Mouse (Mus musculus): ENCODE measurements around the gene Gss. TPM values are rescaled to one million over a fixed set of nuclear protein-coding genes. Genes with fewer than 3 reads are reported as not detected.
"Not testable (repeated sequence)": the region's sequence is repeated elsewhere in the genome, so short reads cannot be mapped to it uniquely, and the experiment has no call there.

Gene Gss
- polyA plus RNA-seq, 1 experiment from 2014 or later = 143 TPM

GRCm38 (mm10) chr2:155539696-155540095 lies 52.9 kb downstream of the Gss start:
- H3K4me2 ChIP-seq (ENCODE audit: low read depth, low read length) = no peak overlapping the region
- no peak overlapping the region for H3K4me3 ChIP-seq (ENCODE audit: low read length)
- H3K9me3 ChIP-seq (ENCODE audit: control insufficient read depth, low read length) = no peaks in the 10 kb centered on the region
- H3K9ac ChIP-seq (ENCODE audit: low read depth, low read length) = no peak overlapping the region
- H3K36me3 ChIP-seq (ENCODE audit: control insufficient read depth, insufficient read depth, low read length) = no peaks in the 10 kb centered on the region
- H3K27ac ChIP-seq (ENCODE audit: low read length) = no peak overlapping the region
- no peaks in the 10 kb centered on the region for H3K4me1 ChIP-seq (ENCODE audit: control insufficient read depth, insufficient read depth, low read length)
- no peak for ATAC-seq
- H3K27me3 ChIP-seq (replicated peaks; ENCODE audit: control insufficient read depth, insufficient read depth, low read length) = no peaks in the 10 kb centered on the region

- WGBS = 79% methylated on average over 13 of the region's 19 CpGs
- ATAC-seq; H3K4me3 ChIP-seq (ENCODE audit: low read length): not testable (repeated sequence)
These were observed 54.0 kb downstream of the Gss start for GRCm38 (mm10) chr2:155538463-155539057.

GRCm38 (mm10) chr2:155537761-155538462 lies 54.7 kb downstream of the Gss start:
- Histone ChIP-seq H3K4me1 (ENCODE audit: control insufficient read depth, insufficient read depth, low read length) (no peaks in the 10 kb centered on the region), H3K27me3 (replicated peaks; ENCODE audit: control insufficient read depth, insufficient read depth, low read length) (no peaks in the 10 kb centered on the region), H3K27ac (ENCODE audit: low read length) (no peak overlapping the region), H3K9me3 (ENCODE audit: control insufficient read depth, low read length) (no peaks in the 10 kb centered on the region), H3K4me3 (ENCODE audit: low read length) (no peak overlapping the region), H3K36me3 (ENCODE audit: control insufficient read depth, insufficient read depth, low read length) (no peaks in the 10 kb centered on the region), H3K4me2 (ENCODE audit: low read depth, low read length) (no peak overlapping the region), H3K9ac (ENCODE audit: low read depth, low read length) (no peak overlapping the region)
- WGBS = 74% methylated on average over 5 of the region's 5 CpGs
- no peak for ATAC-seq

More at GRCm38 (mm10) chr2:155538463-155539057, 54.0 kb downstream of the Gss start:
- not testable (repeated sequence) for H3K27me3 ChIP-seq (replicated peaks; ENCODE audit: control insufficient read depth, insufficient read depth, low read length); H3K9ac ChIP-seq (ENCODE audit: low read depth, low read length); H3K9me3 ChIP-seq (ENCODE audit: control insufficient read depth, low read length); H3K36me3 ChIP-seq (ENCODE audit: control insufficient read depth, insufficient read depth, low read length); H3K27ac ChIP-seq (ENCODE audit: low read length); H3K4me2 ChIP-seq (ENCODE audit: low read depth, low read length); H3K4me1 ChIP-seq (ENCODE audit: control insufficient read depth, insufficient read depth, low read length)

GRCm38 (mm10) chr2:155536292-155536691 lies 56.3 kb downstream of the Gss start:
- H3K4me3 ChIP-seq (ENCODE audit: low read length) = no peak overlapping the region
- no peaks in the 10 kb centered on the region for H3K36me3 ChIP-seq (ENCODE audit: control insufficient read depth, insufficient read depth, low read length)
- ATAC-seq = no peak
- H3K9me3 ChIP-seq (ENCODE audit: control insufficient read depth, low read length) = no peaks in the 10 kb centered on the region
- H3K4me2 ChIP-seq (ENCODE audit: low read depth, low read length) = no peak overlapping the region
- H3K4me1 ChIP-seq (ENCODE audit: control insufficient read depth, insufficient read depth, low read length) = no peaks in the 10 kb centered on the region
- no peaks in the 10 kb centered on the region for H3K27me3 ChIP-seq (replicated peaks; ENCODE audit: control insufficient read depth, insufficient read depth, low read length)
- H3K27ac ChIP-seq (ENCODE audit: low read length) = no peak overlapping the region
- no peak overlapping the region for H3K9ac ChIP-seq (ENCODE audit: low read depth, low read length)

GRCm38 (mm10) chr2:155527367-155527766 lies 65.2 kb downstream of the Gss start:
- no peak for ATAC-seq
- no peaks in the 10 kb centered on the region for H3K4me1 ChIP-seq (ENCODE audit: control insufficient read depth, insufficient read depth, low read length)
- H3K9me3 ChIP-seq (ENCODE audit: control insufficient read depth, low read length) = no peaks in the 10 kb centered on the region
- no peaks in the 10 kb centered on the region for H3K36me3 ChIP-seq (ENCODE audit: control insufficient read depth, insufficient read depth, low read length)
- no peak overlapping the region for H3K4me2 ChIP-seq (ENCODE audit: low read depth, low read length)
- H3K4me3 ChIP-seq (ENCODE audit: low read length) = no peak overlapping the region
- no peaks in the 10 kb centered on the region for H3K27me3 ChIP-seq (replicated peaks; ENCODE audit: control insufficient read depth, insufficient read depth, low read length)
- H3K27ac ChIP-seq (ENCODE audit: low read length) = no peak overlapping the region
- no peak overlapping the region for H3K9ac ChIP-seq (ENCODE audit: low read depth, low read length)
- 60% methylated on average over 5 of the region's 5 CpGs for WGBS

- no peak overlapping the region for H3K4me3 ChIP-seq (ENCODE audit: low read length)
- no peak overlapping the region for H3K4me2 ChIP-seq (ENCODE audit: low read depth, low read length)
- H3K9me3 ChIP-seq (ENCODE audit: control insufficient read depth, low read length) = no peaks in the 10 kb centered on the region
- no peaks in the 10 kb centered on the region for H3K4me1 ChIP-seq (ENCODE audit: control insufficient read depth, insufficient read depth, low read length)
- H3K27me3 ChIP-seq (replicated peaks; ENCODE audit: control insufficient read depth, insufficient read depth, low read length) = no peaks in the 10 kb centered on the region
- WGBS = 48% methylated on average over 1 of the region's 1 CpGs
- H3K27ac ChIP-seq (ENCODE audit: low read length) = no peak overlapping the region
- no peaks in the 10 kb centered on the region for H3K36me3 ChIP-seq (ENCODE audit: control insufficient read depth, insufficient read depth, low read length)
- no peak for ATAC-seq
- H3K9ac ChIP-seq (ENCODE audit: low read depth, low read length) = no peak overlapping the region
These were observed 68.2 kb downstream of the Gss start for GRCm38 (mm10) chr2:155524378-155524777.

GRCm38 (mm10) chr2:155523706-155524105 lies 68.9 kb downstream of the Gss start:
- 0 out of 2 replicates have a peak, but pooled peaks cover 2% of the 10 kb centered on the region for H3K4me1 ChIP-seq (ENCODE audit: control insufficient read depth, insufficient read depth, low read length)
- no peak overlapping the region for H3K4me3 ChIP-seq (ENCODE audit: low read length)
- no peaks in the 10 kb centered on the region for H3K9me3 ChIP-seq (ENCODE audit: control insufficient read depth, low read length)
- H3K36me3 ChIP-seq (ENCODE audit: control insufficient read depth, insufficient read depth, low read length) = no peaks in the 10 kb centered on the region
- no peak overlapping the region for H3K4me2 ChIP-seq (ENCODE audit: low read depth, low read length)
- H3K27me3 ChIP-seq (replicated peaks; ENCODE audit: control insufficient read depth, insufficient read depth, low read length) = no peaks in the 10 kb centered on the region
- no peak overlapping the region for H3K27ac ChIP-seq (ENCODE audit: low read length)
- no peak overlapping the region for H3K9ac ChIP-seq (ENCODE audit: low read depth, low read length)
- WGBS = 62% methylated on average over 5 of the region's 5 CpGs
- ATAC-seq = no peak

- H3K27me3 ChIP-seq (replicated peaks; ENCODE audit: control insufficient read depth, insufficient read depth, low read length) = peaks cover 12% of the 10 kb centered on the region; the same call in 1 of the 2 replicates
- no peak for ATAC-seq
- no peaks in the 10 kb centered on the region for H3K36me3 ChIP-seq (ENCODE audit: control insufficient read depth, insufficient read depth, low read length)
- peak overlapping the region; percentile 85 for H3K4me2 ChIP-seq (ENCODE audit: low read depth, low read length)
- H3K9me3 ChIP-seq (ENCODE audit: control insufficient read depth, low read length) = no peaks in the 10 kb centered on the region
- H3K9ac ChIP-seq (ENCODE audit: low read depth, low read length) = peak overlapping the region; percentile 73
- peaks cover 13% of the 10 kb centered on the region for H3K4me1 ChIP-seq (ENCODE audit: control insufficient read depth, insufficient read depth, low read length)
- H3K27ac ChIP-seq (ENCODE audit: low read length) = no peak overlapping the region; the same call in 1 of the 2 replicates
- H3K4me3 ChIP-seq (ENCODE audit: low read length) = peak overlapping the region; percentile 83
- 25% methylated on average over 18 of the region's 18 CpGs for WGBS
These were observed 73.9 kb downstream of the Gss start for GRCm38 (mm10) chr2:155518531-155519270.

Data from intestine, embryonic 16.5 days (tissue).